Mouse (Mus musculus) erythroblast, adult 5-6 weeks (primary cell): Measurements from ENCODE around the gene Mak. TPM values are rescaled to one million over a fixed set of nuclear protein-coding genes. Genes with fewer than 3 reads are reported as not detected.
A peak's percentile ranks its signal among the peaks of the same experiment; 100 is the strongest.

Source experiments
- ATAC-seq: replicated peaks from 2 replicates; pipeline ENCODE4 v1.8.0; 2016; ENCODE audit warnings: moderate number of reproducible peaks, mild to moderate bottlenecking, moderate TSS enrichment, inconsistent platforms; ENCODE audit not compliant: poor library complexity, low FRiP score, severe bottlenecking
- total RNA-seq, 2 experiments: library from RNA; stranded (forward) in 1 of 2; stranded (reverse) in 1 of 2; fragments of 150-400 nt in 1 of 2; fragments of 200-764, 138-1000 nt in 1 of 2; gene quantifications; 2 replicates each; pipeline versions ENCODE4 v1.2.3 to v1.2.4; 2015 to 2017; ENCODE audit warnings: low replicate concordance in 2 of 2

The Mak gene
- not detected in 2 replicates for total RNA-seq (2015; ENCODE audit: low replicate concordance)
- under 0.01 TPM in 1 of 2 replicates, not detected in the other for total RNA-seq (2017; ENCODE audit: low replicate concordance)

- peak; percentile 85 for ATAC-seq
Observed at GRCm38 (mm10) chr13:41079421-41079780, at the start of gene Mak. Gene Mak (minus strand): TSS chr13:41079706.

GRCm38 (mm10) chr13:41129061-41129460, 49.6 kb upstream of the Mak start:
- ATAC-seq, result no peak

GRCm38 (mm10) chr13:41128326-41128725, 48.8 kb upstream of the Mak start:
- no peak for ATAC-seq

GRCm38 (mm10) chr13:41123666-41124225, 44.2 kb upstream of the Mak start:
- no peak for ATAC-seq

GRCm38 (mm10) chr13:41119152-41119945, 39.8 kb upstream of the Mak start:
- no peak for ATAC-seq

- no peak for ATAC-seq
Observed at GRCm38 (mm10) chr13:41113940-41114339, 34.4 kb upstream of the Mak start, which contains the start of gene Sycp2l. Gene Sycp2l (plus strand): TSS chr13:41114307.

GRCm38 (mm10) chr13:41110935-41111334, 31.4 kb upstream of the Mak start, which contains the start of gene Gcm2:
Gene Gcm2 (minus strand): TSS chr13:41111035.
- ATAC-seq, result no peak

GRCm38 (mm10) chr13:41105541-41105940, 26.0 kb upstream of the Mak start:
- no peak for ATAC-seq

GRCm38 (mm10) chr13:41103841-41104525, 24.5 kb upstream of the Mak start:
- ATAC-seq, result peak; percentile 49; the same call in 1 of the 2 replicates

- ATAC-seq, result no peak
Observed at GRCm38 (mm10) chr13:41100031-41100430, 20.5 kb upstream of the Mak start.

- no peak for ATAC-seq
Observed at GRCm38 (mm10) chr13:41098325-41098724, 18.8 kb upstream of the Mak start.

- ATAC-seq, result no peak
Observed at GRCm38 (mm10) chr13:41097324-41098058, 18.0 kb upstream of the Mak start.

- ATAC-seq, result no peak
Observed at GRCm38 (mm10) chr13:41094160-41094559, 14.7 kb upstream of the Mak start.

- ATAC-seq, result no peak
Observed at GRCm38 (mm10) chr13:41091271-41091670, 11.8 kb upstream of the Mak start.

GRCm38 (mm10) chr13:41088746-41089145, 9.2 kb upstream of the Mak start:
- no peak for ATAC-seq

GRCm38 (mm10) chr13:41085140-41085539, 5.6 kb upstream of the Mak start:
- ATAC-seq, result 0 out of 2 replicates have a peak, but pooled peaks have one; percentile 66

- no peak for ATAC-seq
Observed at GRCm38 (mm10) chr13:41084521-41084920, 5.0 kb upstream of the Mak start.

- ATAC-seq, result no peak
Observed at GRCm38 (mm10) chr13:41080700-41081099, 1.2 kb upstream of the Mak start.

- ATAC-seq, result no peak
Observed at GRCm38 (mm10) chr13:41079859-41080258, 353 bp upstream of the Mak start.
